8 mouse cellular contexts compared by ENCODE assay signal in genomic region chr14:49785793-49786192, GRCm38 (mm10). TPM values are rescaled to one million over a fixed set of nuclear protein-coding genes. Genes with fewer than 3 reads are reported as not detected.
A peak's percentile ranks its signal among the peaks of the same experiment; 100 is the strongest.
DNase-seq lines count a peak whose midpoint lies in the region; ATAC-seq and TF ChIP-seq lines count a peak whose summit lies in the region.

No protein-coding gene starts in this region.

- H3K9ac ChIP-seq in heart, adult 2 months (ENCODE audit: low read depth, low read length): no peak overlapping the region
- H3K9ac ChIP-seq in lung, embryonic 14.5 days: no peak overlapping the region

- in situ Hi-C loops in Patski (cut with MboI; ENCODE audit: low pct_unique_long_range_greater_than_20kb): no loop called here

- no peaks in the 10 kb centered on the region; the same call in 1 of the 2 replicates for H3K36me3 ChIP-seq in heart, adult 2 months (ENCODE audit: control insufficient read depth, insufficient read depth, low read length)
- no peaks in the 10 kb centered on the region for H3K36me3 ChIP-seq in lung, embryonic 14.5 days (ENCODE audit: insufficient read depth)

- peak; percentile 94 for TF ChIP-seq CTCF in heart, adult 2 months (IDR thresholded peaks at IDR 0.05)
- TF ChIP-seq CTCF in Patski (IDR thresholded peaks at IDR 0.05): peak; percentile 65
- peak; percentile 82 for TF ChIP-seq CTCF in lung, embryonic 14.5 days (IDR thresholded peaks at IDR 0.05; ENCODE audit: low read depth)

- no peak overlapping the region for H3K4me3 ChIP-seq in heart, adult 2 months
- H3K4me3 ChIP-seq in lung, embryonic 14.5 days (ENCODE audit: low read depth, low read length): no peak overlapping the region

- no peak overlapping the region for H3K4me2 ChIP-seq in lung, embryonic 14.5 days

- TF ChIP-seq EP300 in heart, adult 2 months (IDR thresholded peaks at IDR 0.05; ENCODE audit: insufficient read depth, low read depth, low read length): no peak

- H3K27ac ChIP-seq in heart, adult 2 months: no peak overlapping the region
- no peak overlapping the region for H3K27ac ChIP-seq in lung, embryonic 14.5 days (ENCODE audit: low read depth)

- no peaks in the 10 kb centered on the region for H3K9me3 ChIP-seq in lung, embryonic 14.5 days (ENCODE audit: low read depth, low read length)

- H3K79me2 ChIP-seq in heart, adult 2 months (replicated peaks; ENCODE audit: control insufficient read depth, insufficient read depth, low read length): no peaks in the 10 kb centered on the region

- TF ChIP-seq POLR2A in heart, adult 2 months (IDR thresholded peaks at IDR 0.05; ENCODE audit: insufficient read depth, low read depth, low read length): no peak

- no peaks in the 10 kb centered on the region; the same call in 1 of the 2 replicates for H3K4me1 ChIP-seq in heart, adult 2 months (ENCODE audit: control insufficient read depth, insufficient read depth, low read length)
- no peaks in the 10 kb centered on the region for H3K4me1 ChIP-seq in lung, embryonic 14.5 days (ENCODE audit: insufficient read depth)

- no peak for ATAC-seq in Patski
- no peak for ATAC-seq in lung, embryonic 14.5 days (ENCODE audit: insufficient read depth)
- no peak for ATAC-seq in megakaryocyte, adult 5-6 weeks (ENCODE audit: poor library complexity, severe bottlenecking)

- WGBS in heart, adult 2 months: 60% methylated on average over 2 of the region's 2 CpGs
- WGBS in lung, embryonic 14.5 days: 59% methylated on average over 2 of the region's 2 CpGs

- CTCF ChIA-PET in Patski (lab: Charles Lee): interaction anchor here (0.6 to 1.9 kb wide), 10 partner anchors 9 to 555 kb away, joined by 3 to 12 read pairs (median 3); no protein-coding TSS in a partner anchor

- DNase-seq in heart, adult 2 months: peak in 1 of 2 experiments; percentile 45
- DNase-seq in heart, postnatal 25 days (ENCODE audit: low spot score): no peak
- DNase-seq in 3T3-L1 (ENCODE audit: low read depth, low spot score) (peak; percentile 60), Patski (ENCODE audit: low read depth, low spot score) (no peak)
- peak; percentile 80 for DNase-seq in embryo, embryonic 10.5 days (ENCODE audit: low spot score)
- DNase-seq in kidney, postnatal 36 days: peak; percentile 61 to 82
- peak; percentile 80 for DNase-seq in lung, embryonic 14.5 days

- no peaks in the 10 kb centered on the region for H3K27me3 ChIP-seq in heart, adult 2 months (ENCODE audit: control insufficient read depth, insufficient read depth, low read length)
- H3K27me3 ChIP-seq in Patski: peaks cover 18% of the 10 kb centered on the region
- no peaks in the 10 kb centered on the region for H3K27me3 ChIP-seq in lung, embryonic 14.5 days (ENCODE audit: insufficient read depth, low read length)

- POLR2A ChIA-PET in Patski (lab: Charles Lee): no interaction called here

- intact Hi-C loops in heart, adult 2 months (cut with DNase I): loop anchor here (1.0 kb wide), 1 partner anchor 547 kb away; no protein-coding TSS in a partner anchor
- intact Hi-C loops in heart, postnatal 25 days (cut with DNase I): loop anchor here (5.0 kb wide), 1 partner anchor 548 kb away; no protein-coding TSS in a partner anchor

RNA-seq across cellular contexts. Expression of gene Armh4, which starts 2.6 kb away (rescaled TPM):
- 10 to 100 TPM in 1 of 2 experiments, 1 to 10 TPM in 1; 9.0 to 10.3 TPM for total RNA-seq in heart, adult 2 months (2021)
- 4.1 and 12.6 TPM in 2 replicates for polyA plus RNA-seq in heart, adult 2 months (2012; rRNA removed)
- 1 to 10 TPM; 5.7 to 7.7 TPM for total RNA-seq in heart, postnatal 25 days (2021)
- polyA plus RNA-seq in Patski (2021): not detected
- 12.0 and 12.2 TPM in 2 replicates for polyA plus RNA-seq in lung, embryonic 14.5 days (2014; fragmentation: Nextera tagmentation; extraction: Ambion mirVana)
- not detected in 2 replicates for total RNA-seq in megakaryocyte, adult 5-6 weeks (2015)
- total RNA-seq in megakaryocyte, adult 5-6 weeks (2017): not detected in 2 replicates

Comparison
In these comparisons a context has a peak if more than half of its experiments do, and no peak if none do; other contexts are left out.
1. DNase-seq: peak in 3T3-L1 (single experiment), embryo, embryonic 10.5 days (single experiment), kidney, postnatal 36 days (2 of 2) and lung, embryonic 14.5 days (single experiment); none in heart, postnatal 25 days (single experiment) and Patski (single experiment).
2. RNA of gene Armh4, which starts 2.6 kb away (total RNA-seq): 9.0 to 10.3 TPM in heart, adult 2 months and 5.7 to 7.7 TPM in heart, postnatal 25 days; not detected in megakaryocyte, adult 5-6 weeks; every median in the first group is over 4 times any median in the second.
3. Peak in every context shown above with its lines, with median percentiles within 50 percentile points of each other: CTCF ChIP-seq.